Mouse (Mus musculus) bone marrow macrophage, adult 2 months (primary cell): ENCODE results near the gene Hnrnpul2.

Source experiments
- CTCF ChIP-seq: IDR thresholded peaks from 2 replicates; pipeline ENCODE4 v1.5.1; 2012; ENCODE audit warnings: low read depth, mild to moderate bottlenecking, low read length, moderate library complexity
- POLR2A ChIP-seq: IDR thresholded peaks from 2 replicates; pipeline ENCODE4 v1.6.1; 2012; ENCODE audit warnings: mild to moderate bottlenecking, low read depth, low read length, borderline replicate concordance

DNA sequence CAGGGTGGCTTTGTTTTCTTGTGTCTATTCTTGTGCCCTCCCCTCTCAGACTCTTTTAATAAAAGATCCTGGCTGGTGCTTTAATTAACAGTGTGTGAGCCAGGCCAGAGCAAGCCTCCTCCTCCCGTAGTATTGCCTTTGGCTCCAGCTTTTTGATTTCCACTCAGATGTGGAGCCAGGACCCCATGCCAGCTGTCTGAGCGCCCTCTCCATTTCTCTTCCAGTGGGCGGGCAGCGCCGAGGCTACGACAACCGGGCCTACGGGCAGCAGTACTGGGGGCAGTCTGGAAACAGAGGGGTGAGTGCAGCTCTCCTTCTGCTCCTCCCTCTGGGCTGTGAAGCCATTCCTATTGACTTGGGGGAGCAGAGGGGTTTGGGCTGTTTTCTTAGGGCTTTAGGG is 10.9 kb downstream of the Hnrnpul2 start:
- TF ChIP-seq CTCF (no peak), POLR2A (no peak)
